Mouse (Mus musculus) cerebellum, adult 2 months (tissue): ENCODE results near the gene Cutc. TPM values are rescaled to one million over a fixed set of nuclear protein-coding genes. Genes with fewer than 3 reads are reported as not detected.

Source experiments
- DNase-seq, 2 experiments: peaks; one replicate each; pipeline ENCODE4 v3.0.0; 2021
- H3K27ac ChIP-seq: fragments of 200-500 bp; 2 replicates; pipeline ENCODE4 v1.5.1; 2012; ENCODE audit warnings: low read length, control low read depth, inconsistent platforms; ENCODE audit not compliant: insufficient read depth
- H3K27me3 ChIP-seq: fragments of 200-500 bp; 2 replicates; pipeline ENCODE4 v1.6.1; 2012; ENCODE audit warnings: inconsistent platforms, mild to moderate bottlenecking, low read length, moderate library complexity; ENCODE audit not compliant: control insufficient read depth, insufficient read depth
- H3K4me1 ChIP-seq: fragments of 200-500 bp; 2 replicates; pipeline ENCODE4 v1.6.1; 2011; ENCODE audit warnings: low read length; ENCODE audit not compliant: control insufficient read depth, insufficient read depth
- H3K4me3 ChIP-seq: fragments of 200-500 bp; replicated peaks from 2 replicates; pipeline ENCODE3; 2011; ENCODE audit warnings: mild to moderate bottlenecking, low read depth, low read length, control low read depth; ENCODE audit not compliant: insufficient read depth
- CTCF ChIP-seq: fragments of 200-500 bp; IDR thresholded peaks from 2 replicates; pipeline ENCODE4 v1.5.1; 2011; ENCODE audit warnings: low read depth, mild to moderate bottlenecking, control low read depth, low read length, moderate library complexity, borderline replicate concordance; ENCODE audit not compliant: insufficient read depth
- POLR2A ChIP-seq: fragments of 200-500 bp; IDR thresholded peaks from 2 replicates; pipeline ENCODE4 v1.6.1; 2011; ENCODE audit warnings: low read length, control low read depth, borderline replicate concordance; ENCODE audit not compliant: insufficient read depth
- WGBS: fragments of 180-500 bp; shearing (Covaris S2); methylation state at CpG from one replicate; pipeline ENCODE4 v1.1.7; 2018; 5-methylcytosine and 5-hydroxymethylcytosine counted together
- polyA plus RNA-seq: library from polyadenylated mRNA; depleted of rRNA; stranded (reverse); fragments of >200 nt; gene quantifications from 2 replicates; pipeline ENCODE4 v1.2.3, GENCODE M21; 2012; rRNA removed

Cutc gene
- polyA plus RNA-seq: 9.1 and 9.3 TPM in 2 replicates

DNA sequence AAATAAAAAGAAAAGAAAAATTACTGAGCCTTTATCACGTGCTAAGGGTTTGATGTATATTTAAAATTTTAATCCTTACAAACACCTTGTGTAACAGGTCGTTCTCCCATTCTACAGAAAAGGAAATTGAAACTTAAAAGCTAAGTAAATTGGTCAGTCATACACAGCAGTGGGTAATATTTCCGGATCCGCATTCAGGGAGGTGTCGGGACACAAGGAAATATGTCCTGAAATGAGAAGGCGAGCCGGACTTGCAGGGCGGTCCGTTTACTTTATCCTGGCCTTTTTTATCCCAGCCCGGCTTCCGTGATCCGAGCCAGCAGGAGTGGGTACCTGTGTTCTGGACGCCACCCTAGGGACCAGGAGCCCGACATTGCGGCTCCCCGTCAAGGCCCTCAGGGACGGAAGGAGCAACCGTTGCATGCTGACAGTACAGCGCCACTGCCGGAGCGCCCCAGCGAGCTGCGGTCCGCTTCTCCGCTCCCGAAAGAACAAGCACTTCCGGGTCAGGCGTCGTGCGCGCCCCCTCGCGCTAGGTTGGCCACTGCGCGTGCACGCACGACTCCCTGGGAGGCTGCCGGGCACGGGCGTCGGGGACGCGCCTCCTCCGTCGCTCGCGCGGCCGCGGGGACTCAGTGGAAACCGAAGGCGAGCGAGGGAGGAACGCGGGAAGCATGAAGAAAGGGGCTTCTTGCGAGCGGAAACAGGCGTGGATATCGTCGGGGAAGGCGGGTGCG is at the start of gene Cutc, which contains the start of gene Cox15:
Cutc (plus strand) TSS at position 508 of the 737 bp plus-strand sequence.
Cox15 (minus strand) TSS at position 512 of the 737 bp plus-strand sequence.
- Histone ChIP-seq H3K27me3 (no peaks in the 10 kb centered on the region), H3K4me3 (peak within 1 kb of the TSS; percentile 57), H3K27ac (peak within 1 kb of the TSS; percentile 72), H3K4me1 (no peaks in the 10 kb centered on the region)
- WGBS: under 1% methylated on average over 62 of the region's 62 CpGs
- TF ChIP-seq CTCF: no peak
- TF ChIP-seq POLR2A: peak; percentile 83
- DNase-seq: peak; percentile 96 to 98

DNA sequence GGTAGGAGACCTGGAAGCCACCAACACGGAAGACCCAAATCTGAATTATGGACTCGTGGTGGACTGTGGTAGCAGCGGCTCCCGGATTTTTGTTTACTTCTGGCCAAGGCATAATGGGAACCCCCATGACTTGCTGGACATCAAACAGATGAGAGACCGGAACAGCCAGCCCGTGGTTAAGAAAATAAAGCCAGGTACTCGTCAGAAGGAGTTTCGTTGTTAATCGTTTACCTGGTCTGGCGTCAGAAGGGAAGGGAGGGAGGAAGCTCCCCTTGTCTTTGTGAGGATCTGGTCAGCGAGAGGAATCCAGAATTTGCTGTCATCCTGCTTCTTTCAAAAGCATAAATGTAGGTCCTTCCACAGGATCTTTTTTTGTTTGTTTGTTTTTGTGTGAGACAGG is 48.6 kb upstream of the Cutc start:
- 90% methylated on average over 11 of the region's 11 CpGs for WGBS
- H3K4me3 ChIP-seq: no peak overlapping the region
- no peak for DNase-seq
- H3K27ac ChIP-seq: no peak overlapping the region
- TF ChIP-seq POLR2A (no peak), CTCF (no peak)
- H3K4me1 ChIP-seq: no peaks in the 10 kb centered on the region
- no peaks in the 10 kb centered on the region for H3K27me3 ChIP-seq

DNA sequence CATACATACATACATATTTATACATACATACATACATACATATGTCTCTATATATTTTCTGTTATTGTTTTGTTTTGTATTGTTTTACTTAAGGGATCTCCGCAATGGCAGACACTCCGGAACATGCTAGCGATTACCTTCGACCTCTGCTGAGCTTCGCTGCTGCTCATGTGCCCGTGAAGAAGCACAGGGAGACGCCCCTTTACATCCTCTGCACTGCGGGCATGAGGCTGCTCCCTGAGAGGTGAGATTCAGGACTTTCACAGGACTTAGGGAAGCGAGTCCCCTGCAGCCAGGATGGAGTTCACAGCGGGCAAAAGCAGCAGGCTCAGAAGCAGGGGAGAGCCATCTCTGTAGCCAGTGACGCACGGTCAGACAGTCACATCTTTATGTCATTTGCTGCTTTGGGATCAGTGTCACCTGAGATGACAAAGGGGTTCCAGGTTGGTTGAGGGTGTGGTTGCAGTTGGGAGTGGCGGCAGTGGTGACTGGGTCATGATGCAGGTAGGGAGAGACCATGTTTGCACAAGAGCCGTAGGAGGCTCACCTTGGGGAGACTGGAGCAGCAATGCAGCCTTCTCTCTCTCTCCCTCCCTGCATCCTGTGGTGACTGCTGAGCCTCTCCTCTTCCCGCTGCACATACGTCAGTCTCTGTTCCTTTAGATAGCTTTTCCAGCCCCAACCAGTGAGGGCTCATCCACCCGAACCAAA is 47.9 kb upstream of the Cutc start:
- H3K4me1 ChIP-seq: no peaks in the 10 kb centered on the region
- no peaks in the 10 kb centered on the region for H3K27me3 ChIP-seq
- no peak overlapping the region for H3K4me3 ChIP-seq
- 91% methylated on average over 17 of the region's 17 CpGs for WGBS
- no peak for DNase-seq
- no peak for TF ChIP-seq POLR2A
- no peak for TF ChIP-seq CTCF
- no peak overlapping the region for H3K27ac ChIP-seq

DNA sequence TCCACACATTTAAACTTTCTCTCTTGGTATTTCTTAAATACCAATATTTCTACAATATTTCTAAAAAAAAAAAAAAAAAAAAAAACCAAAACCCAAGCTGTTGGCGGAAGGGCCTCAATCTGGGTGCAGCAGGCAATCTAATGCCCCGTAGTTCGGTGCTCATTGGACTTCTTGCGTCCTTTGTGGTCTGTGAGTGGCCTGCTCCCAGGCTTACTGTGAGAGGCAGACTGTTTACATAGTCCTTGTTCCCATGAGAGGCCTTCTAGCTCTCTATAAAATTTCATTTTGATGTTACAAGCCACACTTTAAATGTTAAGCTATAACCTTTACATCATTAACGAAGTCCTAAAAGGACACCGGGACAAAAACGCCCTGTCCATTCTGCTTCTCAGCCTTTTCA is 44.6 kb upstream of the Cutc start:
- TF ChIP-seq CTCF: no peak
- TF ChIP-seq POLR2A: no peak
- H3K4me3 ChIP-seq: no peak overlapping the region
- WGBS: 96% methylated on average over 7 of the region's 7 CpGs
- H3K4me1 ChIP-seq: no peaks in the 10 kb centered on the region
- no peak overlapping the region for H3K27ac ChIP-seq
- no peak for DNase-seq
- no peaks in the 10 kb centered on the region for H3K27me3 ChIP-seq

DNA sequence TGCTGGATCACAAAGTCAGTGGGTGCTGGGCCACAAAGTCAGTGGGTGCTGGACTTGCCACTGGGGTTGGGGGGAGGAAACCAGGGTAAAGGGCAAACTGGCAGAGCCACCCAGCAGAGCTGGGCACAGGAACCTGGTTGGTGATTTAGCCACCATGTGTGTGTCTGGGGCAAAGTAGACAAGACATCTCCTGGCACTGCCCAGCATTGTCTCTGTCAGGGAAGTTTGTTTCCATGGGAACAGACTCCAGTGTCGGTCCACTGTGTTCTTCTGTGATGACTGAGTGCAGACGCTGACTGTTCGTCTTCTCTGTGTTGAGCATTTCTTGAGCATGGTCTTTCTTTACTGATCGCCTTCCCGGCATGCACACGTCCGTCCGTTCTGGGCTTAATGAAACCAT is 43.5 kb upstream of the Cutc start:
- DNase-seq: no peak
- no peak overlapping the region for H3K4me3 ChIP-seq

DNA sequence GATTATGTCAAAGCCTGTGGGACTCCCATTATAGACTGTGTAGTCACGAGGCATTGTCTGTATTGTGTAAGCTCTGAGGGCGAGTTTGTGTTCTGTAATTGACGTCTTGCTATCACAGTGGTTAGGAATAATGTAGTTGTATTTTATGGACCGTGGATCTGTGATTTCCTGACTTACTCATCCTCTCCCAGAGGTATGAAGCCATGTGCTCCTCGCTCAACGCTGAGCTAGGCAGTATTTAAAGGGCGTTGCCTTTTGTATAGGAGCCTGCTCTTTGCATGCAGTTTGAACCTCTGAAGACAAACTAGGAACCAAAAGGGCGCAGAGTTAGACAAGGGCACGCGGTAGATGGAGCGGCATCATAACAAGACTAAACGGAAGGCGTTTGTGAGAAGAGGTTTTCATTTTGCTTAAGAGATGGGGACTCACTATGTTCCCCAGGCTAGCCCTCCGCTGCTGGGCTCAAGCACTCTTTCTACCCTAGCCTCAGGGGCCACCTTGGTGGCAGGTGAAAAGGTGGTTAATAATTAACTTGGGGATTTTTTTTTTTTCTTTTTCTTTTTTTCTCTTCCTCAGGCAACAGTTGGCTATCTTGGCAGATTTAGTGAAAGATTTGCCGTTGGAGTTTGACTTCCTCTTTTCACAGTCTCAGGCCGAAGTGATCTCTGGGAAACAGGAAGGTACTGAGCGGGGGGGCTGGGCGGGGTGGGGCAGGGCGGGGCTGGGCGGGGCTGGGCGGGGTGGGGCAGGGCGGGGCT is 41.5 kb upstream of the Cutc start:
- no peak overlapping the region for H3K27ac ChIP-seq
- WGBS: 72% methylated on average over 22 of the region's 22 CpGs
- TF ChIP-seq CTCF (no peak), POLR2A (no peak)
- no peak overlapping the region for H3K4me3 ChIP-seq
- no peak for DNase-seq
- no peaks in the 10 kb centered on the region for H3K4me1 ChIP-seq
- H3K27me3 ChIP-seq: no peaks in the 10 kb centered on the region

More for the DNA sequence above, 43.5 kb upstream of the Cutc start:
- Histone ChIP-seq H3K27ac (no peak overlapping the region), H3K27me3 (no peaks in the 10 kb centered on the region), H3K4me1 (no peaks in the 10 kb centered on the region)
- TF ChIP-seq POLR2A (no peak), CTCF (no peak)
- WGBS: 47% methylated on average over 8 of the region's 8 CpGs

DNA sequence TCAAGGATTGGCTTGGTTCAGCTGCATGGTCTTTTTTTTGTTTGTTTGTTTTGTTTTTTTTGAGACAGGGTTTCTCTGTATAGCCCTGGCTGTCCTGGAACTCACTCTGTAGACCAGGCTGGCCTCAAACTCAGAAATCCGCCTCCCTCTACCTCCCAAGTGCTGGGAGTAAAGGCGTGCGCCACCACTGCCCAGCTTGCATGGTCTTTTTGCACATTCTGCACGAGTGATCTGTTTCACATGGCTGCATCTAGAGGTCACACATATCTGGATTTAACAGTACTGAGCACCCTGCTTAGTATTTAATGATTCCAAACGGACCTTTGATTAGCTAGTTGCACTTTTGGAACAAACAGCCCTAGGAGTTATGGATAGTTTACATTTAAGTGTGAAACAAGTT is 40.8 kb upstream of the Cutc start:
- Histone ChIP-seq H3K4me3 (no peak overlapping the region), H3K27ac (no peak overlapping the region), H3K4me1 (no peaks in the 10 kb centered on the region), H3K27me3 (no peaks in the 10 kb centered on the region)
- WGBS: 77% methylated on average over 5 of the region's 5 CpGs
- no peak for TF ChIP-seq CTCF
- TF ChIP-seq POLR2A: no peak
- DNase-seq: no peak
